ENCODE assay signal across 8 mouse cellular contexts in genomic region chr17:35697759-35698500, GRCm38 (mm10). TPM values are rescaled to one million over a fixed set of nuclear protein-coding genes. Genes with fewer than 3 reads are reported as not detected.
DNase-seq lines count a peak whose midpoint lies in the region; ATAC-seq and TF ChIP-seq lines count a peak whose summit lies in the region.

No protein-coding gene starts in this region.

- DNase-seq in heart, adult 18-20 months, result peak; percentile 40 to 55
- no peak for DNase-seq in heart, adult 8-10 months (ENCODE audit: low spot score)
- DNase-seq in adrenal gland, adult 2 months, result peak; percentile 78
- DNase-seq in embryonic facial prominence, embryonic 14.5 days (ENCODE audit: low spot score), result peak; percentile 91
- DNase-seq in left cerebral cortex, postnatal 36 days (ENCODE audit: low spot score in 2 of 2), result peak; percentile 53 to 54

- H3K9me3 ChIP-seq in embryonic facial prominence, embryonic 14.5 days (ENCODE audit: control insufficient read depth, low read length), result peaks cover 5% of the 10 kb centered on the region; the same call in 1 of the 2 replicates
- no peaks in the 10 kb centered on the region for H3K9me3 ChIP-seq in hindbrain, embryonic 13.5 days

- H3K4me2 ChIP-seq in embryonic facial prominence, embryonic 14.5 days (ENCODE audit: low read depth, low read length), result peak overlapping the region; percentile 63
- peak overlapping the region; percentile 76 for H3K4me2 ChIP-seq in hindbrain, embryonic 13.5 days

- TF ChIP-seq POLR2A in olfactory bulb, adult 2 months (IDR thresholded peaks at IDR 0.05; ENCODE audit: insufficient read depth, low read depth, low read length), result no peak

- 1% methylated on average over 13 of the region's 16 CpGs for WGBS in embryonic facial prominence, embryonic 14.5 days
- under 1% methylated on average over 16 of the region's 16 CpGs for WGBS in hindbrain, embryonic 13.5 days
- 2% methylated on average over 16 of the region's 16 CpGs for WGBS in olfactory bulb, adult 2 months

- H3K4me1 ChIP-seq in embryonic facial prominence, embryonic 14.5 days (ENCODE audit: control insufficient read depth, insufficient read depth, low read length), result peaks cover 44% of the 10 kb centered on the region
- peaks cover 58% of the 10 kb centered on the region for H3K4me1 ChIP-seq in hindbrain, embryonic 13.5 days (replicated peaks)
- peaks cover 38% of the 10 kb centered on the region for H3K4me1 ChIP-seq in olfactory bulb, adult 2 months (ENCODE audit: control insufficient read depth, insufficient read depth, low read length)

- H3K36me3 ChIP-seq in embryonic facial prominence, embryonic 14.5 days (ENCODE audit: control insufficient read depth, insufficient read depth, low read length), result peaks cover 27% of the 10 kb centered on the region
- peaks cover 22% of the 10 kb centered on the region for H3K36me3 ChIP-seq in hindbrain, embryonic 13.5 days

- ATAC-seq in embryonic facial prominence, embryonic 14.5 days (ENCODE audit: low read depth), result peak; percentile 66
- ATAC-seq in hindbrain, embryonic 13.5 days (ENCODE audit: low FRiP score), result peak; percentile 67
- ATAC-seq in megakaryocyte-erythroid progenitor cell, adult 5-6 weeks (replicated peaks; ENCODE audit: low FRiP score, low TSS enrichment, poor library complexity, severe bottlenecking), result no peak

- H3K27me3 ChIP-seq in embryonic facial prominence, embryonic 14.5 days (replicated peaks; ENCODE audit: control insufficient read depth, insufficient read depth, low read length), result no peaks in the 10 kb centered on the region
- H3K27me3 ChIP-seq in hindbrain, embryonic 13.5 days, result no peaks in the 10 kb centered on the region

- peak overlapping the region; percentile 59 for H3K9ac ChIP-seq in embryonic facial prominence, embryonic 14.5 days (ENCODE audit: low read depth, low read length)
- peak overlapping the region; percentile 80 for H3K9ac ChIP-seq in hindbrain, embryonic 13.5 days

- H3K27ac ChIP-seq in embryonic facial prominence, embryonic 14.5 days (replicated peaks; ENCODE audit: low read depth, low read length), result peak overlapping the region; percentile 86
- peak overlapping the region; percentile 99 for H3K27ac ChIP-seq in hindbrain, embryonic 13.5 days
- peak overlapping the region; percentile 91 for H3K27ac ChIP-seq in olfactory bulb, adult 2 months (ENCODE audit: insufficient read depth, low read depth, low read length)

- peak overlapping the region; percentile 37 for H3K4me3 ChIP-seq in embryonic facial prominence, embryonic 14.5 days (ENCODE audit: low read depth, low read length)
- peak overlapping the region; percentile 77 for H3K4me3 ChIP-seq in hindbrain, embryonic 13.5 days
- H3K4me3 ChIP-seq in olfactory bulb, adult 2 months (ENCODE audit: insufficient read depth, low read depth, low read length), result peak overlapping the region; percentile 53

- no peak for TF ChIP-seq CTCF in olfactory bulb, adult 2 months (IDR thresholded peaks at IDR 0.05; ENCODE audit: insufficient read depth, low read depth, low read length)

- intact Hi-C loops in left cerebral cortex, postnatal 36 days (cut with DNase I), result no loop called here

RNA-seq across cellular contexts. Expression of gene Ddr1, which starts 6.5 kb away (rescaled TPM):
- 10 to 100 TPM; 21.7 to 24.0 TPM for total RNA-seq in heart, adult 18-20 months (2021)
- total RNA-seq in heart, adult 8-10 months (2022), result 10 to 100 TPM; 23.8 to 30.0 (median 29.5) TPM
- 10 to 100 TPM; 30.0 to 58.8 TPM for total RNA-seq in adrenal gland, adult 2 months (2021)
- 58.0 and 61.6 TPM in 2 replicates for polyA plus RNA-seq in adrenal gland, adult 2 months (2012; rRNA removed)
- 50.6 and 54.1 TPM in 2 replicates for polyA plus RNA-seq in embryonic facial prominence, embryonic 14.5 days (2014; fragmentation: Nextera tagmentation; extraction: Ambion mirVana)
- 128 and 140 TPM in 2 replicates for polyA plus RNA-seq in hindbrain, embryonic 13.5 days (2015; fragmentation: Nextera tagmentation; extraction: Ambion mirVana)
- 10 to 100 TPM; 52.5 to 69.9 TPM for total RNA-seq in left cerebral cortex, postnatal 36 days (2021)
- not detected in 2 replicates for polyA plus RNA-seq in olfactory bulb, adult 2 months (2012; ENCODE audit: insufficient read depth, insufficient read length, low replicate concordance, missing spikeins)
- total RNA-seq in megakaryocyte-erythroid progenitor cell, adult 5-6 weeks (2014; fragmentation: Nextera tagmentation), result not detected in 2 replicates
- not detected in 2 replicates for total RNA-seq in megakaryocyte-erythroid progenitor cell, adult 5-6 weeks (2017)

RNA-seq across cellular contexts. Expression of gene Gtf2h4, which starts 24.4 kb away (rescaled TPM):
- total RNA-seq in heart, adult 18-20 months (2021), result 10 to 100 TPM; 21.3 to 23.5 TPM
- total RNA-seq in heart, adult 8-10 months (2022), result 10 to 100 TPM; 18.4 to 22.2 (median 21.2) TPM
- 10 to 100 TPM; 18.6 to 25.3 TPM for total RNA-seq in adrenal gland, adult 2 months (2021)
- 22.5 and 23.4 TPM in 2 replicates for polyA plus RNA-seq in adrenal gland, adult 2 months (2012; rRNA removed)
- polyA plus RNA-seq in embryonic facial prominence, embryonic 14.5 days (2014; fragmentation: Nextera tagmentation; extraction: Ambion mirVana), result 34.8 and 35.3 TPM in 2 replicates
- polyA plus RNA-seq in hindbrain, embryonic 13.5 days (2015; fragmentation: Nextera tagmentation; extraction: Ambion mirVana), result 27.6 and 29.2 TPM in 2 replicates
- 10 to 100 TPM; 26.8 to 29.9 TPM for total RNA-seq in left cerebral cortex, postnatal 36 days (2021)
- polyA plus RNA-seq in olfactory bulb, adult 2 months (2012; ENCODE audit: insufficient read depth, insufficient read length, low replicate concordance, missing spikeins), result not detected in 2 replicates
- total RNA-seq in megakaryocyte-erythroid progenitor cell, adult 5-6 weeks (2014; fragmentation: Nextera tagmentation), result 30.3 and 52.4 TPM in 2 replicates
- 35.0 and 40.6 TPM in 2 replicates for total RNA-seq in megakaryocyte-erythroid progenitor cell, adult 5-6 weeks (2017)

RNA-seq across cellular contexts. Expression of gene Vars2, which starts 30.5 kb away (rescaled TPM):
- 10 to 100 TPM; 27.6 to 28.9 TPM for total RNA-seq in heart, adult 18-20 months (2021)
- 10 to 100 TPM; 30.4 to 34.9 (median 31.8) TPM for total RNA-seq in heart, adult 8-10 months (2022)
- total RNA-seq in adrenal gland, adult 2 months (2021), result 10 to 100 TPM; 36.4 to 38.6 TPM
- 75.5 and 77.3 TPM in 2 replicates for polyA plus RNA-seq in adrenal gland, adult 2 months (2012; rRNA removed)
- 14.2 and 15.1 TPM in 2 replicates for polyA plus RNA-seq in embryonic facial prominence, embryonic 14.5 days (2014; fragmentation: Nextera tagmentation; extraction: Ambion mirVana)
- polyA plus RNA-seq in hindbrain, embryonic 13.5 days (2015; fragmentation: Nextera tagmentation; extraction: Ambion mirVana), result 11.8 and 14.0 TPM in 2 replicates
- 10 to 100 TPM; 30.1 to 40.0 TPM for total RNA-seq in left cerebral cortex, postnatal 36 days (2021)
- not detected in 2 replicates for polyA plus RNA-seq in olfactory bulb, adult 2 months (2012; ENCODE audit: insufficient read depth, insufficient read length, low replicate concordance, missing spikeins)
- 32.5 and 44.2 TPM in 2 replicates for total RNA-seq in megakaryocyte-erythroid progenitor cell, adult 5-6 weeks (2014; fragmentation: Nextera tagmentation)
- total RNA-seq in megakaryocyte-erythroid progenitor cell, adult 5-6 weeks (2017), result 8.3 and 19.1 TPM in 2 replicates

RNA-seq across cellular contexts. Expression of gene Mucl3, which starts 54.4 kb away (rescaled TPM):
- not detected for total RNA-seq in heart, adult 18-20 months (2021)
- not detected for total RNA-seq in heart, adult 8-10 months (2022)
- not detected for total RNA-seq in adrenal gland, adult 2 months (2021)
- 0.18 TPM in 1 of 2 replicates, not detected in the other for polyA plus RNA-seq in adrenal gland, adult 2 months (2012; rRNA removed)
- 0.08 TPM in 2 replicates for polyA plus RNA-seq in embryonic facial prominence, embryonic 14.5 days (2014; fragmentation: Nextera tagmentation; extraction: Ambion mirVana)
- 0.14 TPM in 1 of 2 replicates, not detected in the other for polyA plus RNA-seq in hindbrain, embryonic 13.5 days (2015; fragmentation: Nextera tagmentation; extraction: Ambion mirVana)
- total RNA-seq in left cerebral cortex, postnatal 36 days (2021), result not detected
- not detected in 2 replicates for polyA plus RNA-seq in olfactory bulb, adult 2 months (2012; ENCODE audit: insufficient read depth, insufficient read length, low replicate concordance, missing spikeins)
- not detected in 2 replicates for total RNA-seq in megakaryocyte-erythroid progenitor cell, adult 5-6 weeks (2014; fragmentation: Nextera tagmentation)
- not detected in 2 replicates for total RNA-seq in megakaryocyte-erythroid progenitor cell, adult 5-6 weeks (2017)

Comparison
In these comparisons a context has a peak if more than half of its experiments do, and no peak if none do; other contexts are left out.
1. RNA of gene Ddr1, which starts 6.5 kb away (total RNA-seq): 52.5 to 69.9 TPM in left cerebral cortex, postnatal 36 days, 30.0 to 58.8 TPM in adrenal gland, adult 2 months, 23.8 to 30.0 TPM in heart, adult 8-10 months and 21.7 to 24.0 TPM in heart, adult 18-20 months; not detected in megakaryocyte-erythroid progenitor cell, adult 5-6 weeks; every median in the first group is over 10 times any median in the second.
2. Peak in every context shown above with its lines, with median percentiles within 50 percentile points of each other: H3K27ac ChIP-seq and H3K4me3 ChIP-seq.